Mouse (Mus musculus) E14TG2a.4 (cell line): ENCODE measurements around the gene Gdpd3.

Source experiments
- CTCF ChIP-seq: conservative IDR thresholded peaks from 2 replicates; pipeline ENCODE4 v1.5.1; 2014; ENCODE audit warnings: low read length
- NANOG ChIP-seq: IDR thresholded peaks from 2 replicates; pipeline ENCODE4 v1.6.1; 2014; ENCODE audit warnings: borderline replicate concordance, low read length, mixed read lengths
- POU5F1 ChIP-seq: IDR thresholded peaks from 2 replicates; pipeline ENCODE4 v1.6.1; 2014; ENCODE audit warnings: low read length, borderline replicate concordance

DNA sequence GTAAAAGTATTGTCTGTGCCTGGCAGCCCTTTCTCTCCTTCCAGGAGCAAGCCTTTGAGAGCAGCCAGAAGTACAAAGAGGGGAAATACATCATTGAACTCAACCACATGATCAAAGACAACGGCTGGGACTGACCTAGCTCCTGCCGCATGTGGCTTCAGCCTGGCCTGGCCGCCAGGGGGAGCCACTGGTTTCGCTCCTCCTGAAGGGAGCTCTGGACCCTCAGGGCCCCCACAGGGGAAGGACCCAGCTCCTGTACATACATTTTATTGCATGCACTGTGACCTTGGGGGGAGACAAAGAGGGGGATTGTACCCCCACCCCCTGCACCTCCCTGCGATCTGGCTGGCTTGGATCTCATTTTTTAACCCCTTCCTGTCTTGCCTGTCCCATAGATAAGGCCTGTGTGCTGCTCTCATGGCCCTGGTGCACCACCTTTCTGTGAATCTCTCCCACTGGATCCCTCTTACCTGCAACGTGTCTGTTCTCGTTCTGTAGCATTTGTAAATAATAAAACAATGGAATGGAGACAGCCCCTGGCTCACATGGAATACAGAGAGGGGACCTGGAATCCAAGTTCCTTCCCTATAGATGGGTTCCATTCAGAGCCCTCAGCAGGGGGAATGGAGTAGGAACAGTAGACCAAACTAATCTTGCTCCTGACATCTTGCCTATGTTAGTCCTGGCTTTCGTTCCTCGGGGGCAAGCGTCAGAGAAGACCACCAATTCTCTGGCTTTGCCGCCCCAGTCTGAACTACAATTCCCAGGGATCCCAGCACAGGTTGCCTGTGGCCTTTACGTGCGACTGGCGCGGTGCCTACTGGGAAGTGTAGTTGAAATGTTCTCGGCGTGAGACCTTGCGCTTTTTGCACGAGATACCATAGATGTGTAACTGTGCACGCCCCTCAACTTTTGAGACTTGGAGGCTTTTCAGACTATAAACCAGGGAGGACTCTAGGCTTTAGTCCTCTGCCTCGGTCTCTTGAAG, 14.1 kb downstream of the Gdpd3 start:
- TF ChIP-seq CTCF (peak; percentile 92), POU5F1 (no peak), NANOG (no peak)
